Mouse (Mus musculus) forebrain, embryonic 14.5 days (tissue): Measurements from ENCODE around the gene Gnpat. TPM values are rescaled to one million over a fixed set of nuclear protein-coding genes. Genes with fewer than 3 reads are reported as not detected.
A peak's percentile ranks its signal among the peaks of the same experiment; 100 is the strongest.

Experiments used
- ATAC-seq: fragments of 200-750 bp; cut with Nextera tagmentation; 2 replicates; pipeline ENCODE4 v1.8.0; 2017; ENCODE audit warnings: mild to moderate bottlenecking, moderate library complexity
- DNase-seq: peaks from one replicate; pipeline ENCODE4 v3.0.0-alpha.2; 2015; ENCODE audit warnings: low spot score
- H3K27ac ChIP-seq: fragments of 300-500 bp; sonication (generic); 2 replicates; pipeline ENCODE4 v1.5.1; 2014; ENCODE audit warnings: low read depth, mild to moderate bottlenecking, control low read depth, low read length, moderate library complexity
- H3K27me3 ChIP-seq: fragments of 300-500 bp; sonication (generic); replicated peaks from 2 replicates; pipeline ENCODE4 v1.6.1; 2014; ENCODE audit warnings: low read length, control low read depth, mixed read lengths; ENCODE audit not compliant: control insufficient read depth, insufficient read depth
- H3K36me3 ChIP-seq: fragments of 300-500 bp; sonication (generic); 2 replicates; pipeline ENCODE4 v1.6.1; 2014; ENCODE audit warnings: low read length, control low read depth; ENCODE audit not compliant: control insufficient read depth, insufficient read depth
- H3K4me1 ChIP-seq: fragments of 300-500 bp; sonication (generic); 2 replicates; pipeline ENCODE4 v1.6.1; 2014; ENCODE audit warnings: antibody characterized with exemption, low read length, control low read depth; ENCODE audit not compliant: control insufficient read depth, insufficient read depth
- H3K4me2 ChIP-seq: fragments of 300-500 bp; sonication (generic); 2 replicates; pipeline ENCODE4 v1.6.1; 2014; ENCODE audit warnings: mild to moderate bottlenecking, control low read depth, low read length
- H3K4me3 ChIP-seq: fragments of 300-500 bp; sonication (generic); 2 replicates; pipeline ENCODE4 v1.5.1; 2014; ENCODE audit warnings: low read depth, low read length, control low read depth
- H3K9ac ChIP-seq: fragments of 300-500 bp; sonication (generic); 2 replicates; pipeline ENCODE4 v1.6.1; 2014; ENCODE audit warnings: mild to moderate bottlenecking, low read length, control low read depth, moderate library complexity
- H3K9me3 ChIP-seq: fragments of 300-500 bp; sonication (generic); replicated peaks from 2 replicates; pipeline ENCODE4 v1.6.1; 2016; ENCODE audit warnings: low read length, control low read depth, mixed read lengths; ENCODE audit not compliant: control insufficient read depth
- WGBS: fragments of 180-500 bp; shearing (Covaris S2); extraction: QIAGEN DNeasy Blood & Tissue Kit; methylation state at CpG from one replicate; pipeline ENCODE4 v1.1.7; 2014; 5-methylcytosine and 5-hydroxymethylcytosine counted together
- polyA plus RNA-seq: library from polyadenylated mRNA; unstranded; fragments of >200 nt; fragmentation: Nextera tagmentation; extraction: Ambion mirVana; gene quantifications from 2 replicates; pipeline ENCODE4 v1.2.1, GENCODE M21; 2014

Gene Gnpat
- polyA plus RNA-seq = 93.5 and 95.5 TPM in 2 replicates

- ATAC-seq = peak; percentile 99
- Histone ChIP-seq H3K27ac (peak within 1 kb of the TSS; percentile 83), H3K4me1 (peaks cover 7% of the 10 kb centered on the region), H3K4me3 (peak within 1 kb of the TSS; percentile 64), H3K9me3 (no peaks in the 10 kb centered on the region), H3K27me3 (no peaks in the 10 kb centered on the region), H3K36me3 (peaks cover 29% of the 10 kb centered on the region), H3K9ac (peak within 1 kb of the TSS; percentile 81), H3K4me2 (peak within 1 kb of the TSS; percentile 80)
- 2% methylated on average over 55 of the region's 55 CpGs for WGBS
- DNase-seq = peak; percentile 94
Observed at GRCm38 (mm10) chr8:124862321-124863162, at the start of gene Gnpat, which contains the start of gene 2810004N23Rik. Gnpat (plus strand) TSS chr8:124863033. 2810004N23Rik (minus strand) TSS chr8:124863120.

GRCm38 (mm10) chr8:124813326-124813725 is 49.5 kb upstream of the Gnpat start:
- H3K27ac ChIP-seq = no peak overlapping the region
- H3K27me3 ChIP-seq = no peaks in the 10 kb centered on the region
- H3K4me3 ChIP-seq = no peak overlapping the region
- H3K9me3 ChIP-seq = 0 out of 2 replicates have a peak, but pooled peaks cover 4% of the 10 kb centered on the region
- DNase-seq (no peak), ATAC-seq (no peak)
- H3K4me1 ChIP-seq = peaks cover 11% of the 10 kb centered on the region
- no peak overlapping the region for H3K4me2 ChIP-seq
- H3K36me3 ChIP-seq = peaks cover 7% of the 10 kb centered on the region
- WGBS = 98% methylated on average over 4 of the region's 4 CpGs
- H3K9ac ChIP-seq = no peak overlapping the region

- Histone ChIP-seq H3K27ac (no peak overlapping the region), H3K27me3 (no peaks in the 10 kb centered on the region; the same call in 1 of the 2 replicates), H3K4me1 (peaks cover 4% of the 10 kb centered on the region), H3K4me3 (no peak overlapping the region), H3K36me3 (peaks cover 14% of the 10 kb centered on the region), H3K9ac (no peak overlapping the region), H3K9me3 (0 out of 2 replicates have a peak, but pooled peaks cover 4% of the 10 kb centered on the region), H3K4me2 (no peak overlapping the region)
- no peak for DNase-seq
- ATAC-seq = no peak
- 93% methylated on average over 12 of the region's 12 CpGs for WGBS
Observed at GRCm38 (mm10) chr8:124815870-124816269, 47.0 kb upstream of the Gnpat start.

- no peaks in the 10 kb centered on the region for H3K4me1 ChIP-seq
- no peak overlapping the region for H3K4me2 ChIP-seq
- ATAC-seq (no peak), DNase-seq (no peak)
- no peak overlapping the region for H3K27ac ChIP-seq
- WGBS = 92% methylated on average over 11 of the region's 11 CpGs
- H3K27me3 ChIP-seq = no peaks in the 10 kb centered on the region; the same call in 1 of the 2 replicates
- H3K36me3 ChIP-seq = peaks cover 14% of the 10 kb centered on the region
- 0 out of 2 replicates have a peak, but pooled peaks cover 4% of the 10 kb centered on the region for H3K9me3 ChIP-seq
- no peak overlapping the region for H3K4me3 ChIP-seq
- no peak overlapping the region for H3K9ac ChIP-seq
Observed at GRCm38 (mm10) chr8:124816866-124817265, 46.0 kb upstream of the Gnpat start.

GRCm38 (mm10) chr8:124817361-124817760 is 45.5 kb upstream of the Gnpat start:
- Histone ChIP-seq H3K4me1 (no peaks in the 10 kb centered on the region), H3K4me3 (no peak overlapping the region), H3K9me3 (0 out of 2 replicates have a peak, but pooled peaks cover 4% of the 10 kb centered on the region), H3K9ac (no peak overlapping the region), H3K27me3 (no peaks in the 10 kb centered on the region; the same call in 1 of the 2 replicates), H3K27ac (no peak overlapping the region), H3K36me3 (peaks cover 14% of the 10 kb centered on the region), H3K4me2 (no peak overlapping the region)
- 82% methylated on average over 3 of the region's 3 CpGs for WGBS
- DNase-seq (no peak), ATAC-seq (no peak)

- peaks cover 19% of the 10 kb centered on the region for H3K36me3 ChIP-seq
- H3K4me1 ChIP-seq = no peaks in the 10 kb centered on the region
- no peaks in the 10 kb centered on the region; the same call in 1 of the 2 replicates for H3K27me3 ChIP-seq
- no peak overlapping the region for H3K27ac ChIP-seq
- H3K9ac ChIP-seq = no peak overlapping the region
- no peak overlapping the region for H3K4me3 ChIP-seq
- 75% methylated on average over 6 of the region's 6 CpGs for WGBS
- H3K4me2 ChIP-seq = no peak overlapping the region
- H3K9me3 ChIP-seq = 0 out of 2 replicates have a peak, but pooled peaks cover 4% of the 10 kb centered on the region
- DNase-seq (no peak), ATAC-seq (no peak)
Observed at GRCm38 (mm10) chr8:124819612-124820115, 43.2 kb upstream of the Gnpat start.

- Histone ChIP-seq H3K36me3 (peaks cover 21% of the 10 kb centered on the region), H3K27ac (no peak overlapping the region), H3K9ac (no peak overlapping the region), H3K4me1 (no peaks in the 10 kb centered on the region), H3K27me3 (no peaks in the 10 kb centered on the region; the same call in 1 of the 2 replicates), H3K9me3 (0 out of 2 replicates have a peak, but pooled peaks cover 4% of the 10 kb centered on the region), H3K4me2 (no peak overlapping the region), H3K4me3 (no peak overlapping the region)
- ATAC-seq (no peak), DNase-seq (no peak)
- WGBS = 79% methylated on average over 11 of the region's 11 CpGs
Observed at GRCm38 (mm10) chr8:124820125-124820524, 42.7 kb upstream of the Gnpat start.

- 79% methylated on average over 6 of the region's 6 CpGs for WGBS
- no peaks in the 10 kb centered on the region for H3K9me3 ChIP-seq
- no peak overlapping the region for H3K4me3 ChIP-seq
- no peak overlapping the region for H3K27ac ChIP-seq
- H3K4me2 ChIP-seq = no peak overlapping the region
- no peak for ATAC-seq
- H3K27me3 ChIP-seq = no peaks in the 10 kb centered on the region; the same call in 1 of the 2 replicates
- H3K9ac ChIP-seq = no peak overlapping the region
- H3K4me1 ChIP-seq = no peaks in the 10 kb centered on the region
- no peak for DNase-seq
- H3K36me3 ChIP-seq = peaks cover 25% of the 10 kb centered on the region
Observed at GRCm38 (mm10) chr8:124823497-124823896, 39.3 kb upstream of the Gnpat start.
